Mouse (Mus musculus) kidney, adult 2 months (tissue): ENCODE data around the gene Slain1.

Experiments
- CTCF ChIP-seq: fragments of 200-500 bp; conservative IDR thresholded peaks from 2 replicates; pipeline ENCODE4 v1.5.1; 2011; ENCODE audit warnings: low read depth, mild to moderate bottlenecking, control low read depth, low read length, moderate library complexity, mixed read lengths; ENCODE audit not compliant: insufficient read depth, insufficient read length
- POLR2A ChIP-seq: fragments of 200-500 bp; IDR thresholded peaks from one replicate; pipeline ENCODE4 v1.6.1; 2011; ENCODE audit warnings: low read depth, low read length, control low read depth

DNA sequence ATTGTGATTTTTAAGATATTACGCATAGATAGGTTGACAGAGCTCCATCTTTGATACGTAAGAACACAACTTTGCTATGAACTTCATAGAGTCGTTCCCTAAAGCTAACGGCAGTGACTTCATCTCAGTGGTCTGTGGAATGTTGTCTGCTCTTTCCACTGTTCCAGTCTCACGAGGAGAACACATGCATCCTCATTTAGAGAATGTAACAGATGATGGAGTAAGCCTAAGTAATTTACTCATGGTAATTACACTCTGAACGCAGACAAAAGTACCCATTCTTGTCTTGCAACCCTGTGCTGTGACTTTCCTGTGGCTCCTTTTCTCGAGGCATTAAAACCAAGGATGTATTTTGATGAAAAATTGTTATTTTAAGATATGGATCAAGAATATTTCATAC lies 104.0 kb downstream of the Slain1 start:
- TF ChIP-seq CTCF: no peak
- no peak for TF ChIP-seq POLR2A
